Mouse (Mus musculus) cerebellum, postnatal 10 days (tissue): ENCODE measurements around the gene Rps6kb1.
A peak's percentile ranks its signal among the peaks of the same experiment; 100 is the strongest.

Experiments
- DNase-seq, 2 experiments: peaks; one replicate each; pipeline ENCODE4 v3.0.0; 2021; ENCODE audit warnings: mixed read lengths in 2 of 2

Rps6kb1 gene

DNA sequence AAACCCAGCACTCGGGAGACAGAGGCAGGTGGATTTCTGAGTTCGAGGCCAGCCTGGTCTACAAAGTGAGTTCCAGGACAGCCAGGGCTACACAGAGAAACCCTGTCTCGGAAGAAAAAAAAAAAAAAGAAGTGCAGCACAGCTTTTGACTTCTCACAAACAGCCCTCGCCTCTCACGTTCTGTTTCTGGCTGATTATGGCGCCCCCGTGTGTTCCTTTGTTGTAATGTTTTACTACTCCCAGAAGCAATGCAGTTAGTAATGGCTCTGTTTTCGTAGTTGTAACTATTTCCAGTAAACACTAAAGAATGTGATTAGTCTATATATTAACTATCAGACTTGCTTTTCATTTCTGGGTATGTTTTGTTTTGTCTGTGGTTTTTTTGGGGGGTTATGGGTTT lies 80.3 kb downstream of the Rps6kb1 start:
- peak; percentile 84 to 88 for DNase-seq

DNA sequence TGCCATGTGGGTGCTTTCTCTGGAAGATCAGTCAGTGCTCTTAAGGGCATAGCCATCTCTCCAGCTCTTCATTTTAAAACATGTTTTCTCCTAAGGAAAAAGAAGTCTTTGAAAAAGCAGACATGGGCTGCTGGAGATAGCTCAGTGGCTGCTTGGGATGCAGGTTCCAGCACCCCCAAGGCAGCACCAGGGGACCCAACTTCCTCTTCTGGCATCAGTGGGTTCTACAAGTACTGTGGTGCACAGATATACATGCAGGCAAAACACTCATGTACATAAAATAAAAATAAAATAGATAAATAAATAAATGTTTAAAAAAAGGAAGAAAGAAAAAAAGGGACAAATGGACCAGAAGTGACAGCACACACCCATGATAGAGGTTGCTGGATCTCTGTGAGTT lies 82.0 kb downstream of the Rps6kb1 start:
- DNase-seq, result no peak

DNA sequence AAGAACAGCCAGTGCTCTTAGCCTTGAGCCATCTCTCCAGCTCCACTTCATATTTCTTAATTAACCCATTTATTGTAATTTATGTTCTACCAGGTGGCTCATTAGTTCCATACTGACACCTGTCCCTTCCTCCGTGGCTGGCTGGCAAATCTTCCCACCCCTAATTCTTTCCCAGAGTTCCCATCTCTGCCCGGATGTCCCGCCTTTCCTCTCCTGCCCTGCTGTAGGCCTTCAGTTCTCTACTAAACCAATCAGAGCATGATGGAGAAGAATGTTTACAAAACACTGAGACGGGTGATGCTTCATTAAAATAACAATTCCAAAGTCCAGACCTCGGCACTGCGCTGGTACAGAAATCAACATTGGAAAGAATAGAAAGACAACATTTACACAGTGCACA lies 85.7 kb downstream of the Rps6kb1 start:
- DNase-seq, result no peak

DNA sequence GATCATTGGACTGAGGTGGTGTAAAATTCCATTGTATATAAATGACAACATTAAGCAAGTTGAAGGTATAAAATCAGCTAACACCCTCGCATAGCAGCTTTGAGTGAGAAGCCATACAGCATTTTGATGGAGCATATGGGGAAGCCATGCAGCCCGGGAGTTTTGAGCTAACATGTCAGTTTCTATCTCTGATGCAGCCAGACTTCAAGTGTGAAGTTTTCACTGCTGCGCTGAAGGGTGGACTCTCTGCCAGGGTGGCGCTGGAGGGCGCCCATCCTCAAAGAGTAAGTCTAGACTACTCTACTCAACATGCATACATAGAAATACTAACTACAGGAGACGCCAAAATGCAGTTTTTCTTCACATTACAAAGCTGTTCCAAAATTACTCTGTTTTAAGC lies 87.1 kb downstream of the Rps6kb1 start:
- DNase-seq, result no peak

DNA sequence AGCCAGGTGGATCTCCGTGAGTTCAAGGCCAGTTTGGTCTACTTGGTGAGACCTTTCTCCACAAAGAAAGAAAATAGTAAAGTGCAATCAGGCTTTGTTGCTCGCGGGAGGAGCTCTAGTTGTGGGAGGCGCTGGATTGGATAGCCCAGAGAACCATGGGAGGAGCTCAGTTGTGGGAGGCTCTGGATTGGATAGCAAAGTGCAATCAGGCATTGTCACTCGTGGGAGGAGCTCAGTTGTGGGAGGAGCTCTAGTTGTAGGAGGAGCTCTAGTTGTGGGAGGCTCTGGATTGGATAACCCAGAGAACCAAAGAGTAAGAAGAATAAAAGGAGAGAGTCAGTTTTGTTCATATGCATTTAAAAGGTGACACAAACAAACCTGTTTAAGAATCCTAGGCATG lies 90.6 kb downstream of the Rps6kb1 start:
- DNase-seq, result no peak
